Mouse (Mus musculus) embryonic stem cell, embryonic (primary cell): ENCODE measurements around the gene Raet1e.
"Not testable (repeated sequence)": the region's sequence is repeated elsewhere in the genome, so short reads cannot be mapped to it uniquely, and the experiment has no call there.

Source experiments
- CTCF ChIA-PET, 4 experiments: fragments of 300-600 bp in 2 of 4; fragments of 350-600 bp in 2 of 4; sonication (Branson Sonifier 250); formaldehyde crosslinking; loops; one replicate each; lab custom pipeline; 2022; ENCODE audit warnings: inconsistent platforms in 2 of 4; lab: Charles Lee
- POLR2A ChIA-PET, 4 experiments: fragments of 300-600 bp in 2 of 4; fragments of 350-600 bp in 2 of 4; sonication (Branson Sonifier 250); formaldehyde crosslinking; loops; one replicate each; lab custom pipeline; 2022; ENCODE audit warnings: antibody characterized with exemption in 4 of 4, inconsistent platforms in 1 of 4; lab: Charles Lee

Raet1e gene

DNA sequence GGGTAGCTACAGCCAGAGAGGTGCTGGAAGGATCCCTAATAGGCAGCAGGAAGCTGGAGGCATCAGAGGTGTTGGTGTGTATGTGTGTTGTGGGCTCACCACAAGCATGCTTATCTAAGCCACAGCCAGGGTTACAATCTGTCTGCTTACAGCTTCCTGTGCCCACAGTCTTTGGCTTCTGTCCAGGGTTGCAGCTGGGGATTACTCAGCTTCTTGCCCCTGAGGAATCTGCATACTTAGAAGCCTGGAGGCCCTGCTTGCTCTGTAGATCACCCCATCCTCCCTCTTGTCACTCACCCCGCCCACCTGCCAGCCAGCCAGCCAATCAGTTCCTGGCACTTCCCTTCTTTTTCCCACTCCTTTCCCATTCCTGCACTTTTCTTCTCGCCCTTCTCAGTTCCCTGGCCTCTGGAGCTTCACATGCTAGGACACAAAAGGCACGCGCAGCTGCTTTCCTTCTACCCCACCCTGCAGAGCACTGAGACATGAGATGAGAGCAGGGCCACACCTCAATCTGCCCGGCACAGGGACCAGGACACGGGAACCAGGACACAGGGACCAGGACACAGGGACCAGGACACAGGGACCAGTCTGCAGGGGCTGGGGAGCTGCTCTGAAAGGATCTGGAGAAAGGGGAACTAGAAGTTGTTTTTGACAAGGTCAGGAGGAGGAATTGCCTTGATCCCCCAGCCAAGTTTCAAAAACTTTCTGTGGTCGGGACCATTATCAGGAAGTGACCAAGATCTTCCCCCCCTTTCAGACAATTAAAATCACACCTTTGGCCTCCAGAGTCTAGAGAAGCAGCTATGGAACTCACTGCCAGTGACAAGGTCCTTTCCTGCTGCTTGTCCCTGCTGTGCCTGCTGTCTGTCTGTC, 65.3 kb downstream of the Raet1e start:
- CTCF ChIA-PET, POLR2A ChIA-PET: not testable (repeated sequence)

DNA sequence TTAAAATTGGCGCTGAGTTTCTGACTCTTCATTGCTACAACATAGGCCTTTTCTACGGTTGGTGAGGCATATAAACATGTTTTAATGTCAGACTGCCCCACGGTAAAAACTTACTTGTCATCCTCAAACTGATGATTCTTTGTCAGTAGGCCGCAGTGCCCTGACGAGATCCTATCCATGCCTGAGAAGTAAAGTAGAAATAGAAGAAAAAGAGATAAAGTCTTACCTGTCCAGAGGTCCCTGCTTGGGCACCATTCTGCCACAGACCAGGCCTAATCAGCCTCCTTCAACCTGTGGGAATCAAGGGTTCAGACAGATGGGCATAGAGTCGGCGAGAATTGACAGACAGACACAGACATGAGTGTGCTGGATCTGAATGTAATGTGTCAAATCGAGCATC, 106.7 kb downstream of the Raet1e start:
- POLR2A ChIA-PET = no interaction called here
- CTCF ChIA-PET = no interaction called here

- CTCF ChIA-PET = not testable (repeated sequence)
- POLR2A ChIA-PET = interaction anchor here in 1 of 4 experiments (0.5 kb wide), 1 partner anchor 513 kb away, joined by 3 read pairs; no protein-coding TSS in a partner anchor
These were observed 112.8 kb downstream of the Raet1e start for GRCm38 (mm10) chr10:22270879-22271786.

- CTCF ChIA-PET = not testable (repeated sequence)
These were observed 114.7 kb downstream of the Raet1e start for GRCm38 (mm10) chr10:22272914-22273683.

GRCm38 (mm10) chr10:22273684-22274305, 115.4 kb downstream of the Raet1e start:
- ChIA-PET POLR2A (interaction anchor here in 2 of 4 experiments (0.7 to 1.1 kb wide), 3 partner anchors 115 to 563 kb away, joined by 3 to 4 read pairs (median 3); no protein-coding TSS in a partner anchor), CTCF (no interaction called here)

More at GRCm38 (mm10) chr10:22272914-22273683, 114.7 kb downstream of the Raet1e start:
- POLR2A ChIA-PET = interaction anchor here in 2 of 4 experiments (0.7 to 1.1 kb wide), 3 partner anchors 114 to 563 kb away, joined by 3 to 4 read pairs (median 3); no protein-coding TSS in a partner anchor

DNA sequence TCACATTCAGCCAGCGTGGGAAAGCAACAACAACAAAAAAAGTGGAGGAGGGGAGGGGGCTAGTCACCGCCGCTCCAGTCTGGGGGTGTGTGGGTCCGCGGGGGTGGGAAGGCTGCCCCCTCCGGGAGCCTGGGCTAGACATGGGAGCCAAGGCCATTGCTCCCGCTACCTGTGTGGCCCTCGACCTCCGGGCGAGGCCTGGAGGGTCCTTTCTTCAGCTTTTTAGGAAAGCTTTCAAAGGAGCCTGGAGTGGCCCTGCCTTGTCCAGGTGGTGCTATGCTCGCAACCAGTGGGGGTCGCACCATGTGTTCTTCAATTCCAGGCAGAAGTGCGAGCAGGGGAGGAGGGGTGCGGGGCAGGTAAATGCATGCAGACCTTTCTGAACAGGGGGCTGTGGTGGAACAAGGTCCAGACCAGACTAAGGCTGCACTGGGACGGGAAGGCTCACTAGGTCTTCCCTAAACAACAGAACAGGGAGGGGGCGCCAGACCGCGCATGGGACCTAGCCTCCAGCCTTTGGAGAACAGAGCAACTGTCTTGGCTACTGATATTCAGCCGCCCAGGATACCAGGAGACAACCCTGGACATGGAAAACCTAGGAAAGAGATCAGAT, 116.2 kb downstream of the Raet1e start:
- CTCF ChIA-PET = interaction anchor here in 1 of 4 experiments (0.6 kb wide), 1 partner anchor 114 kb away, joined by 6 read pairs; no protein-coding TSS in a partner anchor
- POLR2A ChIA-PET = interaction anchor here in 1 of 4 experiments (0.6 kb wide), 1 partner anchor 1610 kb away, joined by 5 read pairs; no protein-coding TSS in a partner anchor

GRCm38 (mm10) chr10:22278468-22278867, 120.1 kb downstream of the Raet1e start:
- POLR2A ChIA-PET, CTCF ChIA-PET: not testable (repeated sequence)

GRCm38 (mm10) chr10:22282816-22283215, 124.4 kb downstream of the Raet1e start:
- ChIA-PET CTCF (no interaction called here), POLR2A (no interaction called here)

- ChIA-PET CTCF (no interaction called here), POLR2A (no interaction called here)
These were observed 137.3 kb downstream of the Raet1e start for GRCm38 (mm10) chr10:22295676-22296075.

DNA sequence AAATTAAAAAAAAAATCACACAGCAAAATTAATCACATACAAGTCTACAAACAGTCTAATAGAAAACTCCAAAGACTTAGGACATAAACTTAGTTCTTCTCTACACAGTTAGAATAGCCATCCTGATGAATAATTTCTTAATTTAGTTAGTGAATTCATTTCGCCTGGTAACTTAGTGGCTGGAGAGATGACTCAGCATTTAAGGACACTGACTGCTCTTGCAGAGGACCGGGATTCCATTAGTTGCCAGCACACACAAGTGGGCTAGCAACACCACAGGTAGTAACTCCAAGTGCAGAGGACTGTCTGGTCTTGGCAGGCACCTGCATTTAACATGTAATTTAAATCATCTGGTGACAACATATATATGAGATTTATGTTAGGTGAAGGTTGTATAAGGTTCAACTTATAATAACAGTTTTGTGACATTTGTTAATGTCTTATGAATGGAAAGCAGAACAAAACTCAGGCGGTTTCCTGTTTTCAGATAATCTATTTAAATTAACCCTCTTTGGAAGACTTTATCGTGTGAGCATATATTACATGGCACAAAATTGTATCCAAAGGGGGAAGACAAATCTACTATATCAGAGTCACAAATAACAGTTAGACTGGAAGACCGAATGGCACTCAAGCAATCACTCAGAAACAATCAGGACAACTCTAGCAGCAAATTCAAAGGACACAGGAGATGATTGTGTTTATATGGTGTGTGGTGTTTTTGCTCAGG, 138.8 kb downstream of the Raet1e start:
- CTCF ChIA-PET = no interaction called here
- POLR2A ChIA-PET = no interaction called here

- POLR2A ChIA-PET = no interaction called here
- CTCF ChIA-PET = interaction anchor here in 1 of 4 experiments (0.6 kb wide), 1 partner anchor 157 kb away, joined by 3 read pairs; no protein-coding TSS in a partner anchor
These were observed 139.5 kb downstream of the Raet1e start for GRCm38 (mm10) chr10:22297766-22298461.

DNA sequence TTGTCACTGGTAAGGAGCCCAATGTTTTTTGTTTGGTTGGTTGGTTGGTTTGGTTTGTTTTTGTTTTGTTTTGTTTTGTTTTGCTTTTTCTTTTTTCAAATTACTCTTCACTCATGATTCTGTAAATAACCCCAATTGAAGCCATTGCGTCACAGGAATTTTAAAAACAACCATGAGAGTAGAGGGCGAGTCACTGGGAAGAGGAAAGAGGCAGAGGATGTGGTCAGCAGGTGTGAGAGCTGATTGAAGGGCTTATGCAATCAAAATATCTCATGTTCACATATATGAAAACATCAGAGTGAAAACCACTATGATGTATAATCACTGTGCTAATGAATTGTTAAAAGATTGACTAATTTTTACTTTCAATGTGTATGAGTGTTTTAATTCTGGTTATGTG, 141.0 kb downstream of the Raet1e start:
- POLR2A ChIA-PET = no interaction called here
- CTCF ChIA-PET = no interaction called here

GRCm38 (mm10) chr10:22301641-22302040, 143.3 kb downstream of the Raet1e start:
- POLR2A ChIA-PET = no interaction called here
- CTCF ChIA-PET = no interaction called here

DNA sequence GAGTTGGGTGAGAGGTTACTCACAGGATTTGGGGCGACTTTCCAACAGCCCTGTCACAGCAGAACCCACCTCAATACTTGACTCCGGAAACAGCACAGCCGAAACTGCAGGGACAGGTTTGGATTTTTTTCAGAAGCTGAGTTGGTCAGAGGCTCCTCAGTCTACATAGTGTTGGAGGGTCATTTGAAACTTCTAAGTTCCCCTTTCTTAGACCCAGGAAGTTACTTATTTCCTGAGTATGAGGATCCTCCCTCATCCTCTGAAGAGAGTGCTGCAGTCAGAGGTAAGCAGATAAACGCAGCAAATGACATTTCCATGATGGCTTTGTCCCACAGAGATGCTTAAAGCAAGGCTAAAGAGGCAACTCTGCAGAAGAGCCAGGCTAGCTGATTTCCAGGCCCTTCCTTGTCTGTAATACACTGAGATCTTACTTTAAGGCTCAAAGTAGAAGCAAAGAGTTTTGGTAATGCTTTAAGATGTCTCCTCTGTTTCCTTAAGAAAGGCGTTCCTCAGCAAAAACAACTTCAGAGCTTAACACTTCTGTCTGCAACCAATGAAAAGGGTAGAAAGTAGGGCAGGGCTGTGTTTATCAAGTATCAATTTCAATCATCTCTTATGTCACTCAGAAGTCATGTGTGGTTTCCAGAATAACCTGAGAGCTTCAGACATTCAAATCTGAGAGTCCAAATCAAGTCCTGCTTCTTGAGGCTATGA, 144.1 kb downstream of the Raet1e start:
- ChIA-PET CTCF (no interaction called here), POLR2A (no interaction called here)

GRCm38 (mm10) chr10:22303736-22304135, 145.4 kb downstream of the Raet1e start:
- CTCF ChIA-PET = no interaction called here
- POLR2A ChIA-PET = no interaction called here

- ChIA-PET CTCF (no interaction called here), POLR2A (no interaction called here)
These were observed 147.4 kb downstream of the Raet1e start for GRCm38 (mm10) chr10:22305801-22306200.
